Mouse (Mus musculus) megakaryocyte, adult 5-6 weeks (primary cell): ENCODE results near the gene Hoxa6. TPM values are rescaled to one million over a fixed set of nuclear protein-coding genes. Genes with fewer than 3 reads are reported as not detected.

Experiments used
- ATAC-seq: 2 replicates; pipeline ENCODE4 v1.8.0; 2016; ENCODE audit warnings: mild to moderate bottlenecking, inconsistent platforms; ENCODE audit not compliant: poor library complexity, severe bottlenecking
- total RNA-seq, 2 experiments: library from RNA; stranded (forward) in 1 of 2; stranded (reverse) in 1 of 2; fragments of 153-499, 151-499 nt in 1 of 2; fragments of 221-1000, 200-1000 nt in 1 of 2; gene quantifications; 2 replicates each; pipeline versions ENCODE4 v1.2.3 to v1.2.4; 2015 to 2017

Hoxa6 gene
- total RNA-seq, 2 experiments from 2014 or later = not detected

DNA sequence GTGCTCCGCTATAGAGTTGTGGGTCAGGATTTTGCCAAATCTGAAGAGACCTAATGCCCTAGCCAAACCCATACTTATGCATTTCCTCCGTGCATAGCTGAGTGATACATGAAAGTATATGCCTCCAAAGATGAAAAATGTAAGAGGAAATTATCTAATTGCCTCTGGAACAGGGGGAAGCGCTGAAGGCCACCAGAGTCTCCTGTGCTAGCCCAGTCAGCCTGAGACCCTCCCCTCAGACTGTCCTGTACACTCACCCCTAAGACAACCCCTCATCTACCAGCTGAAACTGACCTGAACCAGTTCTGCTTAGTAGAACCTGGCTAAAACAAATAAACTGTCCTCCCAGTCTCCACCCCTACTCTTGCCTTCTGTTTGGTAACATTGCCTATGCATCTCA lies 27.8 kb downstream of the Hoxa6 start:
- ATAC-seq = no peak

GRCm38 (mm10) chr6:52180213-52180710 lies 28.3 kb downstream of the Hoxa6 start:
- no peak for ATAC-seq

DNA sequence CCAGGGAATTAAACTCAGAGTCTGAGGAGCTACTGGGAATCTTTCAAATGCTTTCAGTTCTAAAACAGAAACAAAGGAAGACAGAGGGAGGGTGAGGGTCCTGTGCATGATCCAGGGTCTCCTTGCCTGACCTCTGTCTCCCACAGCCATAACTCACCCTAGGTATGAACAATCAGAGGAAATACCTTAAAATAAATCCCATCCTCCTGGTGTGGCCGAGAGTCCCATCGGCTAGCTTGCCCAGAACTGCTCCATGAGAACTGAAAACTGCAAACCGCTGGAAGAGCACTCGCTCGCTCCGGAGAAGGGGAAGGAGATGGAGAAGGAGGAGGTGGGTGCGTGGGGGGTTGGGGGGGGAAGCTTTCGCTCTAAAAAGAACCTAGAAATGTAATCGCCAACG lies 28.8 kb downstream of the Hoxa6 start:
- ATAC-seq = no peak

GRCm38 (mm10) chr6:52178918-52179665 lies 29.4 kb downstream of the Hoxa6 start:
- ATAC-seq = no peak

GRCm38 (mm10) chr6:52177806-52178205 lies 30.7 kb downstream of the Hoxa6 start:
- no peak for ATAC-seq

DNA sequence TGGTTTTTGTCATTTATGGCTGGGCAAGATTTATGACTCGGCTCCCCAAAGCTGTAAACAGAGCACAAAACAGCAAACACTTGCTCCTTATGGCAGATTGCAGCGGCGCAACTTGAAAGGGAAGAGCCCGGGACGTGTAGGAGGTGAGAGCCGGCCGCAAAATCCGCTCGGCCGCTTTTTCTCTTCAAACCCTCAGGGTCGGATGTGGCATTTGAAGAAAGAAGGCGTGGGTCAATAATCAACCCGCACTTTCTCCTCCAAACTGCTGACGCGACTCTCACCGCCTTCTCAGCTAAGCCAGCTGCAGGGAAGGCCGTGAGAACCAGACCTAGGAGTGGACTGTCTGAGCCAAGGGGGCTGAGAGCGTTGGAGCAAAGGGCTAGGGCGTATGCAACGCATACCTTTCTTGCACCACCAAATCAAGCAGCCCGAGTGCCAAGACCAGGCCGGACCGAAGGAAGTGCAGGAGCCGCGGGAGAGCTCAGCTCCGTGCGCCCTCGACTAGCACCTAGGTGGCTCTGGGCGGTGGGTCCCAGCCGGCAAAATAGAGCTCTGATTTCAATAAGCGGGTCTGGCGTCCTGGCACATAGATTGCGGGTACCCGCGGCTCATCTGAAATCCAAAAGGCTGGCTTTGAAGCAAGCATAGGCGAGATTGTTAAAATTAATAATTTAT lies 31.3 kb downstream of the Hoxa6 start, which contains the start of gene 5730596B20Rik:
Gene 5730596B20Rik, plus strand, starts transcription at position 438 of the 675 bp plus-strand sequence.
- ATAC-seq = no peak

DNA sequence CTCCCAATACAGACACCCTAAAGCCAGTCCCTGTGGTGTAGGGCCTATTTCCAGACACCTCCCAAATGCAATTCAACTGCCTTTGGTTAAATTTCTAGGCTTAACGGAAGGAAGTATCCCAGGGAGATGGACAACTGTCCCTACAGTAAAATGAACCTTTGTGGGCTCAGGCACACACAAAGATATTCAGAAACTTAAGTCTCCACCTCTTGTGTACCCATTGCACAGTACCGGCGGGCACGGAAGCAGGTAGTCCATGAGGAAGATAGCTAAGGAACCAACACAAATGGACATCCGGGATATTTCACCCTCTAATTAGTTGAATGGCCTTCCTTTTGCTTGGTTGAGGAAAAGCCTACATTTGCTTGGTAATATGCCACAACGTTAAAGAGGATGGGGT lies 32.1 kb downstream of the Hoxa6 start:
- no peak for ATAC-seq

- ATAC-seq = no peak
Observed at GRCm38 (mm10) chr6:52175864-52176263, 32.7 kb downstream of the Hoxa6 start.

GRCm38 (mm10) chr6:52174968-52175751 lies 33.4 kb downstream of the Hoxa6 start:
- no peak for ATAC-seq

- ATAC-seq = no peak
Observed at GRCm38 (mm10) chr6:52173648-52174047, 34.9 kb downstream of the Hoxa6 start.

DNA sequence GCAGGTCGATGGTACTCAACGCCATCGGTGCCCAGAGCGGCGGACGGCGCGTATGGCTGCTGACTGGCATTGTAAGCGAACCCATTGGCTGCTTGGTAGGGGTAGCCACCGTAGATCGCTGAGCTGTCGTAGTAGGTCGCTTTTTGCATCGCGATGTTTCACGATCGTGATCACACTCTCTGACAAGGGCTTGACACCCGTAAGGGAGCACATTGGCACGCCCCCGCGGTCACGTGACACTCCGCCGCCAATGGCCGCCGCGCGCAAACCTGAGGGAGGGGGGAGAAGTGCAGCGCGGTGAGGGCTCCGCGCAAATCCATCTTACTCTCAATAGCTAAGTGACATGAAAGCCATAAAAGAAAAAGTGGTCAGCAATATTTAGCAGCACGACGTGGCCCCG lies 36.0 kb downstream of the Hoxa6 start:
- ATAC-seq = no peak

GRCm38 (mm10) chr6:52171938-52172337 lies 36.6 kb downstream of the Hoxa6 start:
- no peak for ATAC-seq

GRCm38 (mm10) chr6:52171331-52171730 lies 37.2 kb downstream of the Hoxa6 start:
- no peak for ATAC-seq

DNA sequence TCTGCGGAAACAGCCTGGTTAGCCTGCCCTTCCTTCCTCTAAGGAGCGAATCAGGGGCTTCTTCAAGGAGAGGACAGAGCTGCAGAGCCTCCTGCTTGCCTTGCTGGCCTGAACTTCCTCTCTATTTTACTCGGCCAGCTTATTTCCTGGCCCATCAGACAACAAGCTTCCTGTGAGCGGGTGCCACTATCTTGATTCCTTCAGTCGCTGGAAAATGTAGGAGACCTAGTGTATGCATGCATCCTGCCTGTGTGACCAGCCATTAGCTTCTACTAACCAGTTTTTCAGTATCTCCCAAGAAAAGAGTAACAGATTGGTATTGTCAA lies 37.7 kb downstream of the Hoxa6 start:
- no peak for ATAC-seq

DNA sequence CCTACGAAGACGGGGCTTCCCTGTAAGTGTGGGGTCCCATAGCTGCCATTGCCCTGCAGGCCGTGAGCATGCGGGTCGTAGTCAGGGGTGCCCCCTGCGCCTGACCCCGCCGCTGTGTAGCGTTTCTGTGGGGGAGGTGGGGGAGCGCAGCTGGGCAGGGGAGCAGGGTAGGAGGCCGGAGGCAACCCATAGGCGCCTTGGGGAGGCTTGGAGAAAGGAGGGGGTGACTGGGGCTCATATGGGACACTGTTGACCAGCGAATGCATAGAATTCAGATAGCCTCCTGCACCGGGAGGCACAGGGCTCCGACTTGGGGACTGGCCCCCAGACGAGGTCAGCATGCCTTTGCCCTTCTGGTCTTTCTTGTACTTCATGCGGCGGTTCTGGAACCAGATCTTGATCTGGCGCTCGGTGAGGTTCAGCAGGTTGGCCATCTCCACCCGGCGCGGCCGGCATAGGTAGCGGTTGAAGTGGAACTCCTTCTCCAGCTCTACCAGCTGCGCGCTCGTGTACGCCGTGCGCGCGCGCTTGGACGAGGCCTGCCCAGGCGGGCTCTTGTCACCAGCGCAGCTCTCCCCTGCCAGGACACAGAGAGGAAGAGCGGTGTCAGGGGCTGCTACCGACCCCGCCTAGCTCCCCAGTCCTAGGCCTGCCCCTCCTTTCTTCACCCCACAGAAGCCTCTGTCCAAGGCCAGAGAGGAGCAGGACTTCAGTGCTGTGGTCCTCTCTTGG lies 38.2 kb downstream of the Hoxa6 start:
- no peak for ATAC-seq

DNA sequence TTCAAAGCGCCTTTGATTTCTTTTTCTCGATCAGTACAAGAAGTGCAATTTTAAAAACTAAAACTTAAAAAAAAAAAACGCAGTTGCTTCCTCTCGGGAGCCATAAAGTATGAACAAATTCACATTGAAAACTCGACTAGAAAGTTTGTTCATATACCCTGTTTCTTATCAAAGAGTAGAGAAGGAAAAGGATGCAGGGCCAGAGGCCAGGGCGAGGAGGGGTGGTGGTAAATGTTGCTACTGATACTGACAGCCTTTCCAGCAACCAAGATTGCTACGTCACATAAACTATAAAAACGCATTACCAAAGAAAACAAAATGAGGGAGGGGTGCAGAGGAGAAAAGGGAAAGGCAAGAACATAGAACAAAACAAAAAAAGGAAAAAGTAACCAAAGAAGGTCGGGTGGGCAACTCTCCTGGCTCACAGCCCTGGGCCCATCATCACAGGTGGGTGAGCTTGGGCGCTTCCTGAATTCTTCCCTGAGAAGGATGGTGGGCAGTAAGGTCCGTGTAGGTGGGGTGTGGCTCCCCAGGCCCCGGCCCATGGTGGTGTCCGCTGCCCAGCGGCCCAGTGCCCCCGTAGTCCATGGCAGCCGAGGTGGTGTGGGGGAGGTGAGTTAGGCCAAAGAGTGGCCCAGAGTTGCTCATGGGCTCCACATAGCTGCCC lies 38.9 kb downstream of the Hoxa6 start:
- no peak for ATAC-seq

DNA sequence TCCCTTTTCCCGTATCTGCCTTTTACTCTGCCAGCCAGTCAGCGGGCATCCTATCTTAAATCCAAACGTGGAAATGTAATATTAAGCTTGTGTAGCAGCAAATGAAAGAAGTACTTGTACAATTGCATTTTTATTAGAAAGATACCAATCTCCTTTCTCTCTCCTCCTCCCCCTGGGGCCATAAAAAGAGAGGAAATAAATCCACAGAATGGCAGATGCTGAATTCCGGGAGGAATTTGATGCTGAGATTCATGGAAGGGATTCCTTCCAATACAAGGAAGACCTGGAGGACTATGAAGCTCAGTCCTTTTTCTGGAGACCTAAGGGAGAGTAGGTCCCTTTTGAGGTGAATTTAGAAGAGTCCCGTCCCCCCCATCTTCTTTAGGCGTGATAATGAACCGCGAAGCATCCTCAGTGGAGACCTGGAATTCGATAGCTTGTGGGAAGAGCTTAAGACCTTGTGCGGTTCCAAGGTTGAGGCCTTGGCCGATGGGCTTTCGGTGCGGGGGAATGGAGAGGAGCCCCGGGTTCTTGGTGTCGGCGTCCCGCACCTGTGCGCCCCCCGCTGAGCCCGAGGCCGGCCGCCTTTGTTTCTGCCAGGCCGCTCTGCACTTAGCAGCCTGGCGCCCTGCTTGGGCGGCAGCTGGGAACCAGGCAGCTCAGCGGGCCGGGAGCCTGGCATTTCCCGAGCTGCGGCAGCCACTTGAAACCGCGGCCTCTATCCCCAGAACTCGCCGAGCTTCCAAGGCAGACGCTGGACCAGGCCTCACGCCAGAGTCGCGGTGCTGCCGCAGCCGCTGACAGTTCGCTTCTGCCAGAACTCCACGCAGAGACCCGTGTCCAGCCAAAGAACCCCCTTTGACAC lies 40.1 kb downstream of the Hoxa6 start:
- ATAC-seq = no peak

DNA sequence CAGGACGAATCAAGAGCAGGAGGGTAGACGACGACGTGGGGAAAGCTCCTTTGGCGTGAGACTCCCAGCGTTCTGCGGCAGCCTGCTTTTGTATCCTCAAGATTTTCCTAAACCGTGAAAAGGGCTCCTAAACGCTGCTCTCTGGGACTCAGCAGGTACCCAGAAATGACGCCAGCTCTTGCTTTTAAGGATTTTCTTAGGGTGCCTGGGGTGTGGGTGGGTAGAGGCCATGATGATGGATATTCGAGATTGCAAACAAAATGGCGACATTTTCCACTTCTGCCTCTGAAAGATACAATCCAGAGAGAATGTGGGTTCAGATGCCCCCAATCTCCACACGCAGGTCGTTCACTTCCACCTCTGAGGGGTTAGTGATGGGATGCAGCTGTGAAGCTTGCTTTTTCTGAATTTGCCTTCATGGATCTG lies 40.8 kb downstream of the Hoxa6 start:
- ATAC-seq = no peak

DNA sequence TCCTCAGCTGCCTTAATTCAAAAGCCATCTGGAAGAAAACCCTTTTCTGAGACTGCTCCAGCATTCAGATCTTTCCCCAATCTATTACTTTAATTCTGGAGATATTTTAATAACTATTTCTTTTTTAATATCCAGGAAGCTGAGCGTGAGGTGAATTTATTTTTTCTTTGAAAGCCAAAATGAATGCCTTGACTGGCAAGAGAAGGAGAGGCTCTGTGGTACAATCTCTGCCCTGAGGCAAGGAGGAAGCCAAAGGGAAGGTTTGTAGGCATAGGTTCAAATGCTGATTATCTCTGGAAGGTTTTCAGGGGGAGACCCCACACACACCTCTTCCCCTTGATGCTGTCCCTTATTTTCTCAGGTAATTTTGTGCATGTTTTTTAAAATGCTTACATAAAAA lies 41.3 kb downstream of the Hoxa6 start:
- no peak for ATAC-seq
